Mouse (Mus musculus): ENCODE data around the gene Taf1b. TPM values are rescaled to one million over a fixed set of nuclear protein-coding genes. Genes with fewer than 3 reads are reported as not detected.
A peak's percentile ranks its signal among the peaks of the same experiment; 100 is the strongest.

The Taf1b gene
- polyA plus RNA-seq, 1 experiment from 2014 or later: 24.6 TPM

GRCm38 (mm10) chr12:24584835-24585234 is 86.7 kb downstream of the Taf1b start:
- H3K36me3 ChIP-seq (ENCODE audit: control insufficient read depth, insufficient read depth): no peaks in the 10 kb centered on the region
- 78% methylated on average over 8 of the region's 8 CpGs for WGBS
- H3K4me1 ChIP-seq (ENCODE audit: control insufficient read depth, insufficient read depth, low read length): peaks cover 12% of the 10 kb centered on the region

GRCm38 (mm10) chr12:24586193-24586592 is 88.0 kb downstream of the Taf1b start:
- Histone ChIP-seq H3K4me1 (ENCODE audit: control insufficient read depth, insufficient read depth, low read length) (peaks cover 12% of the 10 kb centered on the region), H3K9me3 (replicated peaks; ENCODE audit: control insufficient read depth, low read length) (no peaks in the 10 kb centered on the region), H3K27ac (ENCODE audit: low read length) (no peak overlapping the region), H3K9ac (ENCODE audit: low read length) (no peak overlapping the region), H3K36me3 (ENCODE audit: control insufficient read depth, insufficient read depth) (no peaks in the 10 kb centered on the region), H3K4me2 (ENCODE audit: low read depth, low read length) (no peak overlapping the region), H3K4me3 (ENCODE audit: low read length) (no peak overlapping the region), H3K27me3 (ENCODE audit: control insufficient read depth, insufficient read depth, low read length) (no peaks in the 10 kb centered on the region)
- no peak for ATAC-seq (replicated peaks; ENCODE audit: extremely low read depth, insufficient read depth, low FRiP score)
- WGBS: 80% methylated on average over 7 of the region's 7 CpGs

More at GRCm38 (mm10) chr12:24584835-24585234, 86.7 kb downstream of the Taf1b start:
- no peaks in the 10 kb centered on the region for H3K9me3 ChIP-seq (replicated peaks; ENCODE audit: control insufficient read depth, low read length)
- H3K9ac ChIP-seq (ENCODE audit: low read length): no peak overlapping the region
- H3K4me2 ChIP-seq (ENCODE audit: low read depth, low read length): no peak overlapping the region
- H3K27ac ChIP-seq (ENCODE audit: low read length): no peak overlapping the region
- ATAC-seq (replicated peaks; ENCODE audit: extremely low read depth, insufficient read depth, low FRiP score): no peak
- no peaks in the 10 kb centered on the region for H3K27me3 ChIP-seq (ENCODE audit: control insufficient read depth, insufficient read depth, low read length)
- H3K4me3 ChIP-seq (ENCODE audit: low read length): no peak overlapping the region

- no peak for ATAC-seq (replicated peaks; ENCODE audit: extremely low read depth, insufficient read depth, low FRiP score)
- WGBS: 81% methylated on average over 7 of the region's 7 CpGs
- no peak overlapping the region for H3K9ac ChIP-seq (ENCODE audit: low read length)
- no peaks in the 10 kb centered on the region for H3K36me3 ChIP-seq (ENCODE audit: control insufficient read depth, insufficient read depth)
- H3K9me3 ChIP-seq (replicated peaks; ENCODE audit: control insufficient read depth, low read length): no peaks in the 10 kb centered on the region
- H3K27ac ChIP-seq (ENCODE audit: low read length): no peak overlapping the region
- peaks cover 8% of the 10 kb centered on the region for H3K4me1 ChIP-seq (ENCODE audit: control insufficient read depth, insufficient read depth, low read length)
- H3K4me2 ChIP-seq (ENCODE audit: low read depth, low read length): no peak overlapping the region
- H3K27me3 ChIP-seq (ENCODE audit: control insufficient read depth, insufficient read depth, low read length): no peaks in the 10 kb centered on the region
- H3K4me3 ChIP-seq (ENCODE audit: low read length): no peak overlapping the region
Observed at GRCm38 (mm10) chr12:24590371-24590770, 92.2 kb downstream of the Taf1b start.

GRCm38 (mm10) chr12:24592055-24592454 is 93.9 kb downstream of the Taf1b start:
- WGBS: 85% methylated on average over 9 of the region's 9 CpGs
- H3K9ac ChIP-seq (ENCODE audit: low read length): no peak overlapping the region
- H3K4me1 ChIP-seq (ENCODE audit: control insufficient read depth, insufficient read depth, low read length): peaks cover 8% of the 10 kb centered on the region
- ATAC-seq (replicated peaks; ENCODE audit: extremely low read depth, insufficient read depth, low FRiP score): no peak
- H3K36me3 ChIP-seq (ENCODE audit: control insufficient read depth, insufficient read depth): no peaks in the 10 kb centered on the region
- H3K27ac ChIP-seq (ENCODE audit: low read length): no peak overlapping the region
- H3K4me2 ChIP-seq (ENCODE audit: low read depth, low read length): no peak overlapping the region
- H3K27me3 ChIP-seq (ENCODE audit: control insufficient read depth, insufficient read depth, low read length): no peaks in the 10 kb centered on the region
- no peak overlapping the region for H3K4me3 ChIP-seq (ENCODE audit: low read length)
- H3K9me3 ChIP-seq (replicated peaks; ENCODE audit: control insufficient read depth, low read length): no peaks in the 10 kb centered on the region

DNA sequence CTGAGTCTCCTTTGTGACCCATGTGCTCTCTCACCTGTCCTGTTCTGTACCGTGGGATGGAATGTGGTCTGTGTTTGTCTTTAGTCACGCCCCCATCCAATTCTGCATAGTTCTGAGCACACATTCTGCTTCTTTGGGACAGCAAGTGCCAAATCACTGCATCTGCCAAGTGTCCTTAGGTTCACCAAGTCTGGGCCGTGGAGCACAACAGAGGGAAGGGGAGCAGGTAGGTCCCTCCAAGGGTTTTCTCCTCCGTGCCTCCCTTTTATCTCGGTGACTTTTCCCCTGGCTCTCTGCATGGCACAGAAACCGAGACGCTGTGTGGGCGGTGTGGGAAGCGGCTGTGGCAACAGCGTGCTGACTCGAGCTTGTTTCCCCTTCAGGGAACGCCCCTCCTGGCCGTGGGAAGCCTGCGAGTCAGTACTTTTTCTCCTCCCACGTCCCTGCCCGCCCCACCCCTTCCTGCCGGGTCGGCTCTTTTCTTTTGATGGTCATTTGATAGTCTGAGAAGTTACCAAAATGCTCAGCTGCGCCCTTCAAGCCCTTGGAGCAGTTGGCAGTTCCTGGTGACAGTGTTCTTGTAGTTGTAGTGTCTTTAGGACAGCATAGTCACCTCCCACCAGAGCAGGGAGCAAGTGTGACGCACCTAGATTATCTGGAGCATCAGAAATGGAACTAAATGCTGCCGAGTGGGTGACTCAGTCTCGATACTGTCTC is 95.0 kb downstream of the Taf1b start:
- no peaks in the 10 kb centered on the region for H3K27me3 ChIP-seq (ENCODE audit: control insufficient read depth, insufficient read depth, low read length)
- no peaks in the 10 kb centered on the region for H3K36me3 ChIP-seq (ENCODE audit: control insufficient read depth, insufficient read depth)
- H3K27ac ChIP-seq (ENCODE audit: low read length): peak overlapping the region; percentile 28; the same call in 1 of the 2 replicates
- peaks cover 8% of the 10 kb centered on the region for H3K4me1 ChIP-seq (ENCODE audit: control insufficient read depth, insufficient read depth, low read length)
- no peaks in the 10 kb centered on the region for H3K9me3 ChIP-seq (replicated peaks; ENCODE audit: control insufficient read depth, low read length)
- ATAC-seq (replicated peaks; ENCODE audit: extremely low read depth, insufficient read depth, low FRiP score): peak; percentile 62
- H3K4me2 ChIP-seq (ENCODE audit: low read depth, low read length): peak overlapping the region; percentile 66
- peak overlapping the region; percentile 32 for H3K4me3 ChIP-seq (ENCODE audit: low read length)
- H3K9ac ChIP-seq (ENCODE audit: low read length): peak overlapping the region; percentile 34
- WGBS: 13% methylated on average over 22 of the region's 22 CpGs

DNA sequence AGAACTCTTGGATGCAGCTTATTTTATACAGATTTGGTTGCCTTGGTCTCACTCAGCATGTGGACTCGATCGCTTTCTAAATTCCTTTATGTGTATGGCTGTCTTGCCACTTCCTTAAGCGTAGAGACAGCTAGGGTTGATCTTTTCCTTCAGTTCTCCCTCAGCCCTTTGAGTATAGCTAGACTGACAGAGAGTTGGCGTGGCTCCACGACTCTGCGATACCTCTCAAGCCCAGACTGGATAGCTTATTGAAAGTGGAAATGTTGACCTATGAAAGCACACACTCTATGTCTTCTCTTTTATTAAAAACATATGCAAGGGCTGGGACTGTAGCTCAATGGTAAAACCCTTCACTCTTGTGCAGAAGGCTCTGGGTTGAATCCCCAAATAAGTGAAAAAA is 99.2 kb downstream of the Taf1b start:
- ATAC-seq (replicated peaks; ENCODE audit: extremely low read depth, insufficient read depth, low FRiP score): no peak
- H3K4me3 ChIP-seq (ENCODE audit: low read length): no peak overlapping the region
- no peaks in the 10 kb centered on the region for H3K36me3 ChIP-seq (ENCODE audit: control insufficient read depth, insufficient read depth)
- no peak overlapping the region for H3K4me2 ChIP-seq (ENCODE audit: low read depth, low read length)
- no peaks in the 10 kb centered on the region for H3K27me3 ChIP-seq (ENCODE audit: control insufficient read depth, insufficient read depth, low read length)
- no peaks in the 10 kb centered on the region for H3K9me3 ChIP-seq (replicated peaks; ENCODE audit: control insufficient read depth, low read length)
- no peak overlapping the region for H3K9ac ChIP-seq (ENCODE audit: low read length)
- WGBS: 61% methylated on average over 6 of the region's 6 CpGs
- H3K27ac ChIP-seq (ENCODE audit: low read length): no peak overlapping the region
- H3K4me1 ChIP-seq (ENCODE audit: control insufficient read depth, insufficient read depth, low read length): peaks cover 8% of the 10 kb centered on the region

- no peak for ATAC-seq (replicated peaks; ENCODE audit: extremely low read depth, insufficient read depth, low FRiP score)
- Histone ChIP-seq H3K9ac (ENCODE audit: low read length) (no peak overlapping the region), H3K4me3 (ENCODE audit: low read length) (no peak overlapping the region), H3K4me2 (ENCODE audit: low read depth, low read length) (no peak overlapping the region), H3K27me3 (ENCODE audit: control insufficient read depth, insufficient read depth, low read length) (no peaks in the 10 kb centered on the region), H3K36me3 (ENCODE audit: control insufficient read depth, insufficient read depth) (no peaks in the 10 kb centered on the region), H3K27ac (ENCODE audit: low read length) (no peak overlapping the region), H3K4me1 (ENCODE audit: control insufficient read depth, insufficient read depth, low read length) (no peaks in the 10 kb centered on the region), H3K9me3 (replicated peaks; ENCODE audit: control insufficient read depth, low read length) (no peaks in the 10 kb centered on the region)
- 66% methylated on average over 8 of the region's 8 CpGs for WGBS
Observed at GRCm38 (mm10) chr12:24599366-24599895, 101.3 kb downstream of the Taf1b start.

DNA sequence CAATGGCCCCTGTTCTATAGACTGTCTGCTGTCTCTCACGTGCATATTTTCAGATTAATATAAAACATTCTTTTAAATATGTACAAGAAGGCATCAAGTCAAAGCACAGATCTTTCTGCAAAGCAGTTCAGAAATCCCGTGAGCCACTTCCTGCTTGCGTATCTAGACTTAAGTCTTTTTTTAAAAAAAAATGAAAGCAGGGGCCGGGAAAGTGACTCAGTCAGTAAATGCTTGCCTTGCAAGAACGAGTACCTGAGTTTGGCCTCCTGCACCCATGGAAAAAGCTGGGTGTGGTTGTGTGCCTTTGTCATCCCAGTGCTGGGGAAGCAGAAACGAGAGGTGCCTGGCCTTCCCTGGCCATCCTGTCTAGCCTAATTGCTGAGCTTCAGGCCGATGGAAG is 101.9 kb downstream of the Taf1b start:
- H3K27ac ChIP-seq (ENCODE audit: low read length): no peak overlapping the region
- H3K9ac ChIP-seq (ENCODE audit: low read length): no peak overlapping the region
- no peaks in the 10 kb centered on the region for H3K27me3 ChIP-seq (ENCODE audit: control insufficient read depth, insufficient read depth, low read length)
- no peak overlapping the region for H3K4me3 ChIP-seq (ENCODE audit: low read length)
- no peaks in the 10 kb centered on the region for H3K9me3 ChIP-seq (replicated peaks; ENCODE audit: control insufficient read depth, low read length)
- H3K4me1 ChIP-seq (ENCODE audit: control insufficient read depth, insufficient read depth, low read length): no peaks in the 10 kb centered on the region
- ATAC-seq (replicated peaks; ENCODE audit: extremely low read depth, insufficient read depth, low FRiP score): no peak
- WGBS: 86% methylated on average over 7 of the region's 7 CpGs
- H3K4me2 ChIP-seq (ENCODE audit: low read depth, low read length): no peak overlapping the region
- H3K36me3 ChIP-seq (ENCODE audit: control insufficient read depth, insufficient read depth): no peaks in the 10 kb centered on the region

- no peaks in the 10 kb centered on the region for H3K36me3 ChIP-seq (ENCODE audit: control insufficient read depth, insufficient read depth)
- no peaks in the 10 kb centered on the region for H3K4me1 ChIP-seq (ENCODE audit: control insufficient read depth, insufficient read depth, low read length)
- no peak overlapping the region for H3K4me3 ChIP-seq (ENCODE audit: low read length)
- H3K9ac ChIP-seq (ENCODE audit: low read length): no peak overlapping the region
- no peaks in the 10 kb centered on the region for H3K27me3 ChIP-seq (ENCODE audit: control insufficient read depth, insufficient read depth, low read length)
- no peak overlapping the region for H3K4me2 ChIP-seq (ENCODE audit: low read depth, low read length)
- no peak overlapping the region for H3K27ac ChIP-seq (ENCODE audit: low read length)
- ATAC-seq (replicated peaks; ENCODE audit: extremely low read depth, insufficient read depth, low FRiP score): peak; percentile 82
- no peaks in the 10 kb centered on the region for H3K9me3 ChIP-seq (replicated peaks; ENCODE audit: control insufficient read depth, low read length)
- 5% methylated on average over 9 of the region's 9 CpGs for WGBS
Observed at GRCm38 (mm10) chr12:24600806-24601205, 102.6 kb downstream of the Taf1b start.

Data from heart, embryonic 16.5 days (tissue).